13 mouse cellular contexts compared by ENCODE assay signal in the genomic region with DNA sequence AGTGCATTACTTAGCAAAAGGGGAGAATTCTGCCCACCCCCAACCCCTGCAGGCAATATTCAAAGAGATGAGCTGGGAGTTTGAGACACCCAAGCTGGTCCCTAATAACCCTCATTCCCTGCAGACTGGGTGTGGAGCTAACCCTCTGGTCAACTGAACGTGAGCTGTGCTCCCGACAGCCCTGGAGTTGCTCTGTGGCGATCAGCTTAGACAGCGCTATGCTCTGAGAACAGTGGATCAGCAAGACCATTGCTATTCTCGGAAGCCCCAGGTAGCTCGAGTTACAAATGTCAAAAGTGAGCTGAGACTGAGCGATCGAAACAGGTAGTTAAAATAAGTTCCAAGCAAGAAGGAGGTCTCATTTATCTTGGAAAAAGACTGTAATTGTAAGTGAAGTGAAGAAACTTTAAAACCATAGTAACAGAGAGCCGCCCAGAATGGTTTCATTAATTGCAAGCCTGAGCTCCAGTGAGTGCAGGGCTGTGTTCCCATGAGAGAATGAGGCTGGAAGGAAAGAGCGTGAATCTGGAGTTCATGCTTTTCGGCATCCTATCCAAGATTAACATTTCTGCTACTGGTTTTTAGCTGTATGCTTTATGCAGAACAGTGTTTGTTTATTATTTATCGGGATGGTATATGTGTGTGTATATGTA.
A peak's percentile ranks its signal among the peaks of the same experiment; 100 is the strongest.
DNase-seq lines count a peak whose midpoint lies in the region; ATAC-seq and TF ChIP-seq lines count a peak whose summit lies in the region.
"Had no signal": no experiment of that assay in that cellular context is flagged by ENCODE, and none has a peak within 500 bp of the region (broad histone marks: within the 10 kb centered on the region; RNA-seq: fewer than 3 reads in every experiment).

No protein-coding gene starts in this region.

- no peak for DNase-seq in heart, adult 8-10 months (ENCODE audit: low spot score)
- DNase-seq in midbrain, postnatal 0 days (ENCODE audit: low spot score) = peak; percentile 35
- DNase-seq in embryonic facial prominence, embryonic 14.5 days (ENCODE audit: low spot score) = peak; percentile 50
- DNase-seq in adrenal gland, postnatal 4 days (ENCODE audit: low spot score in 2 of 2) = no peak
- DNase-seq: adrenal gland, postnatal 36 days; cerebellum, postnatal 36 days; kidney, postnatal 36 days; lung, embryonic 14.5 days; right cerebral cortex, postnatal 14 days had no signal

- peak; percentile 53; the same call in 1 of the 2 replicates for ATAC-seq in heart, embryonic 15.5 days (replicated peaks; ENCODE audit: insufficient number of reproducible peaks, insufficient read depth, low FRiP score, low read depth)
- peak; percentile 38; the same call in 1 of the 2 replicates for ATAC-seq in midbrain, postnatal 0 days (ENCODE audit: low FRiP score)
- no peak for ATAC-seq in midbrain, embryonic 13.5 days
- ATAC-seq in embryonic facial prominence, embryonic 14.5 days (ENCODE audit: low read depth) = peak; percentile 58
- ATAC-seq in neural tube, embryonic 15.5 days (ENCODE audit: low FRiP score) = 0 out of 2 replicates have a peak, but pooled peaks have one; percentile 13

- H3K36me3 ChIP-seq in heart, embryonic 15.5 days = peaks cover 5% of the 10 kb centered on the region; the same call in 1 of the 2 replicates
- no peaks in the 10 kb centered on the region for H3K36me3 ChIP-seq in midbrain, postnatal 0 days (ENCODE audit: insufficient read depth, low read length)
- H3K36me3 ChIP-seq in midbrain, embryonic 13.5 days = no peaks in the 10 kb centered on the region
- no peaks in the 10 kb centered on the region for H3K36me3 ChIP-seq in embryonic facial prominence, embryonic 14.5 days (ENCODE audit: control insufficient read depth, insufficient read depth, low read length)
- H3K36me3 ChIP-seq in neural tube, embryonic 15.5 days = no peaks in the 10 kb centered on the region

- H3K27ac ChIP-seq in heart, embryonic 15.5 days = no peak overlapping the region
- no peak overlapping the region for H3K27ac ChIP-seq in midbrain, postnatal 0 days (ENCODE audit: low read depth, low read length)
- H3K27ac ChIP-seq in midbrain, embryonic 13.5 days = no peak overlapping the region
- H3K27ac ChIP-seq in embryonic facial prominence, embryonic 14.5 days (replicated peaks; ENCODE audit: low read depth, low read length) = no peak overlapping the region
- no peak overlapping the region for H3K27ac ChIP-seq in neural tube, embryonic 15.5 days (replicated peaks)

- no peak overlapping the region for H3K4me3 ChIP-seq in heart, embryonic 15.5 days
- H3K4me3 ChIP-seq in midbrain, postnatal 0 days (ENCODE audit: low read depth, low read length) = no peak overlapping the region
- no peak overlapping the region for H3K4me3 ChIP-seq in midbrain, embryonic 13.5 days (replicated peaks)
- no peak overlapping the region for H3K4me3 ChIP-seq in embryonic facial prominence, embryonic 14.5 days (ENCODE audit: low read depth, low read length)
- no peak overlapping the region for H3K4me3 ChIP-seq in neural tube, embryonic 15.5 days (replicated peaks)
- H3K4me3 ChIP-seq: heart, embryonic 12.5 days had no signal

- H3K27me3 ChIP-seq in heart, embryonic 15.5 days = no peaks in the 10 kb centered on the region
- no peaks in the 10 kb centered on the region for H3K27me3 ChIP-seq in midbrain, postnatal 0 days (ENCODE audit: insufficient read depth, low read length)
- H3K27me3 ChIP-seq in midbrain, embryonic 13.5 days = no peaks in the 10 kb centered on the region
- no peaks in the 10 kb centered on the region for H3K27me3 ChIP-seq in embryonic facial prominence, embryonic 14.5 days (replicated peaks; ENCODE audit: control insufficient read depth, insufficient read depth, low read length)
- H3K27me3 ChIP-seq in neural tube, embryonic 15.5 days (replicated peaks) = no peaks in the 10 kb centered on the region
- H3K27me3 ChIP-seq: heart, embryonic 12.5 days had no signal

- 56% methylated on average over 12 of the region's 12 CpGs for WGBS in heart, embryonic 15.5 days
- 64% methylated on average over 12 of the region's 12 CpGs for WGBS in midbrain, postnatal 0 days
- 75% methylated on average over 12 of the region's 12 CpGs for WGBS in midbrain, embryonic 13.5 days
- WGBS in embryonic facial prominence, embryonic 14.5 days = 32% methylated on average over 12 of the region's 12 CpGs
- WGBS in neural tube, embryonic 15.5 days = 61% methylated on average over 12 of the region's 12 CpGs

- no peak overlapping the region for H3K9ac ChIP-seq in heart, embryonic 15.5 days
- H3K9ac ChIP-seq in midbrain, postnatal 0 days (replicated peaks; ENCODE audit: low read length, poor library complexity, severe bottlenecking) = no peak overlapping the region
- H3K9ac ChIP-seq in midbrain, embryonic 13.5 days (replicated peaks) = no peak overlapping the region
- no peak overlapping the region for H3K9ac ChIP-seq in embryonic facial prominence, embryonic 14.5 days (ENCODE audit: low read depth, low read length)
- H3K9ac ChIP-seq in neural tube, embryonic 15.5 days (replicated peaks) = no peak overlapping the region
- H3K9ac ChIP-seq: heart, embryonic 12.5 days; lung, embryonic 14.5 days had no signal

- peaks cover 13% of the 10 kb centered on the region for H3K4me1 ChIP-seq in heart, embryonic 15.5 days (replicated peaks)
- no peaks in the 10 kb centered on the region for H3K4me1 ChIP-seq in midbrain, postnatal 0 days (ENCODE audit: insufficient read depth, low read length)
- H3K4me1 ChIP-seq in midbrain, embryonic 13.5 days (replicated peaks) = no peaks in the 10 kb centered on the region
- peaks cover 8% of the 10 kb centered on the region for H3K4me1 ChIP-seq in embryonic facial prominence, embryonic 14.5 days (ENCODE audit: control insufficient read depth, insufficient read depth, low read length)
- peaks cover 14% of the 10 kb centered on the region for H3K4me1 ChIP-seq in neural tube, embryonic 15.5 days

- no peak overlapping the region for H3K4me2 ChIP-seq in heart, embryonic 15.5 days
- no peak overlapping the region for H3K4me2 ChIP-seq in midbrain, postnatal 0 days (ENCODE audit: low read depth, low read length, poor library complexity, severe bottlenecking)
- no peak overlapping the region for H3K4me2 ChIP-seq in midbrain, embryonic 13.5 days (replicated peaks)
- peak overlapping the region; percentile 18; the same call in 1 of the 2 replicates for H3K4me2 ChIP-seq in embryonic facial prominence, embryonic 14.5 days (ENCODE audit: low read depth, low read length)
- H3K4me2 ChIP-seq in neural tube, embryonic 15.5 days = no peak overlapping the region
- H3K4me2 ChIP-seq: heart, embryonic 12.5 days; lung, embryonic 14.5 days had no signal

- no peak for TF ChIP-seq CTCF in midbrain, postnatal 0 days (IDR thresholded peaks at IDR 0.05)

- no peaks in the 10 kb centered on the region for H3K9me3 ChIP-seq in heart, embryonic 15.5 days (replicated peaks)
- no peaks in the 10 kb centered on the region for H3K9me3 ChIP-seq in midbrain, postnatal 0 days (ENCODE audit: low read length)
- no peaks in the 10 kb centered on the region for H3K9me3 ChIP-seq in midbrain, embryonic 13.5 days
- no peaks in the 10 kb centered on the region for H3K9me3 ChIP-seq in embryonic facial prominence, embryonic 14.5 days (ENCODE audit: control insufficient read depth, low read length)
- H3K9me3 ChIP-seq in neural tube, embryonic 15.5 days (replicated peaks) = no peaks in the 10 kb centered on the region

Comparison
In these comparisons a context has a peak if more than half of its experiments do, and no peak if none do; other contexts are left out.
1. DNase-seq: peak in midbrain, postnatal 0 days (single experiment) and embryonic facial prominence, embryonic 14.5 days (single experiment); none in heart, adult 8-10 months (single experiment) and adrenal gland, postnatal 4 days (0 of 2).